Mouse (Mus musculus): ENCODE results near the gene Fam241b. TPM values are rescaled to one million over a fixed set of nuclear protein-coding genes. Genes with fewer than 3 reads are reported as not detected.

The Fam241b gene
- polyA plus RNA-seq, 1 experiment from 2014 or later, result 30.6 TPM

GRCm38 (mm10) chr10:62089486-62089885 is 54.2 kb downstream of the Fam241b start:
- H3K4me1 ChIP-seq (replicated peaks; ENCODE audit: control insufficient read depth, insufficient read depth), result no peaks in the 10 kb centered on the region
- TF ChIP-seq EP300 (optimal IDR thresholded peaks at IDR 0.05) (no peak), CTCF (IDR thresholded peaks at IDR 0.05; ENCODE audit: low read depth) (no peak)
- H3K9ac ChIP-seq (ENCODE audit: low read length), result no peak overlapping the region

GRCm38 (mm10) chr10:62089071-62089470 is 54.6 kb downstream of the Fam241b start:
- no peaks in the 10 kb centered on the region for H3K4me1 ChIP-seq (replicated peaks; ENCODE audit: control insufficient read depth, insufficient read depth)
- no peaks in the 10 kb centered on the region for H3K27me3 ChIP-seq (ENCODE audit: control insufficient read depth, insufficient read depth, low read length)
- no peak overlapping the region for H3K9ac ChIP-seq (ENCODE audit: low read length)
- TF ChIP-seq CTCF (IDR thresholded peaks at IDR 0.05; ENCODE audit: low read depth) (no peak), EP300 (optimal IDR thresholded peaks at IDR 0.05) (no peak)
- ATAC-seq (ENCODE audit: low FRiP score, low TSS enrichment) (no peak), DNase-seq (ENCODE audit: low spot score) (no peak)
- no peaks in the 10 kb centered on the region for H3K9me3 ChIP-seq (ENCODE audit: control insufficient read depth, low read length)
- H3K27ac ChIP-seq (replicated peaks), result no peak overlapping the region
- no peak overlapping the region for H3K4me3 ChIP-seq (ENCODE audit: low read depth, low read length)
- H3K4me2 ChIP-seq (replicated peaks; ENCODE audit: low read depth), result no peak overlapping the region
- H3K36me3 ChIP-seq (ENCODE audit: control insufficient read depth, insufficient read depth, low read length), result no peaks in the 10 kb centered on the region
- WGBS, result 59% methylated on average over 7 of the region's 7 CpGs

More at GRCm38 (mm10) chr10:62089486-62089885, 54.2 kb downstream of the Fam241b start:
- Histone ChIP-seq H3K4me2 (replicated peaks; ENCODE audit: low read depth) (no peak overlapping the region), H3K27ac (replicated peaks) (no peak overlapping the region), H3K27me3 (ENCODE audit: control insufficient read depth, insufficient read depth, low read length) (no peaks in the 10 kb centered on the region), H3K36me3 (ENCODE audit: control insufficient read depth, insufficient read depth, low read length) (no peaks in the 10 kb centered on the region), H3K4me3 (ENCODE audit: low read depth, low read length) (no peak overlapping the region), H3K9me3 (ENCODE audit: control insufficient read depth, low read length) (no peaks in the 10 kb centered on the region)
- DNase-seq (ENCODE audit: low spot score) (no peak), ATAC-seq (ENCODE audit: low FRiP score, low TSS enrichment) (no peak)

GRCm38 (mm10) chr10:62088411-62088810 is 55.3 kb downstream of the Fam241b start:
- Histone ChIP-seq H3K9ac (ENCODE audit: low read length) (no peak overlapping the region), H3K4me1 (replicated peaks; ENCODE audit: control insufficient read depth, insufficient read depth) (no peaks in the 10 kb centered on the region), H3K36me3 (ENCODE audit: control insufficient read depth, insufficient read depth, low read length) (no peaks in the 10 kb centered on the region), H3K27ac (replicated peaks) (no peak overlapping the region), H3K4me3 (ENCODE audit: low read depth, low read length) (no peak overlapping the region), H3K9me3 (ENCODE audit: control insufficient read depth, low read length) (no peaks in the 10 kb centered on the region), H3K4me2 (replicated peaks; ENCODE audit: low read depth) (no peak overlapping the region), H3K27me3 (ENCODE audit: control insufficient read depth, insufficient read depth, low read length) (no peaks in the 10 kb centered on the region)
- no peak for TF ChIP-seq CTCF (IDR thresholded peaks at IDR 0.05; ENCODE audit: low read depth)
- ATAC-seq (ENCODE audit: low FRiP score, low TSS enrichment) (no peak), DNase-seq (ENCODE audit: low spot score) (no peak)
- 77% methylated on average over 5 of the region's 5 CpGs for WGBS

- ATAC-seq (ENCODE audit: low FRiP score, low TSS enrichment) (no peak), DNase-seq (ENCODE audit: low spot score) (no peak)
- no peak overlapping the region for H3K4me2 ChIP-seq (replicated peaks; ENCODE audit: low read depth)
- TF ChIP-seq EP300 (optimal IDR thresholded peaks at IDR 0.05), result no peak
- no peak for TF ChIP-seq CTCF (IDR thresholded peaks at IDR 0.05; ENCODE audit: low read depth)
- H3K27me3 ChIP-seq (ENCODE audit: control insufficient read depth, insufficient read depth, low read length), result no peaks in the 10 kb centered on the region
- no peaks in the 10 kb centered on the region for H3K36me3 ChIP-seq (ENCODE audit: control insufficient read depth, insufficient read depth, low read length)
- 88% methylated on average over 5 of the region's 5 CpGs for WGBS
- H3K4me1 ChIP-seq (replicated peaks; ENCODE audit: control insufficient read depth, insufficient read depth), result no peaks in the 10 kb centered on the region
- H3K9me3 ChIP-seq (ENCODE audit: control insufficient read depth, low read length), result no peaks in the 10 kb centered on the region
- no peak overlapping the region for H3K9ac ChIP-seq (ENCODE audit: low read length)
- H3K27ac ChIP-seq (replicated peaks), result no peak overlapping the region
- no peak overlapping the region for H3K4me3 ChIP-seq (ENCODE audit: low read depth, low read length)
These were observed 56.9 kb downstream of the Fam241b start for GRCm38 (mm10) chr10:62086826-62087225.

GRCm38 (mm10) chr10:62086044-62086443 is 57.7 kb downstream of the Fam241b start:
- Histone ChIP-seq H3K9me3 (ENCODE audit: control insufficient read depth, low read length) (no peaks in the 10 kb centered on the region), H3K36me3 (ENCODE audit: control insufficient read depth, insufficient read depth, low read length) (no peaks in the 10 kb centered on the region), H3K4me2 (replicated peaks; ENCODE audit: low read depth) (no peak overlapping the region), H3K4me3 (ENCODE audit: low read depth, low read length) (no peak overlapping the region), H3K4me1 (replicated peaks; ENCODE audit: control insufficient read depth, insufficient read depth) (no peaks in the 10 kb centered on the region), H3K27me3 (ENCODE audit: control insufficient read depth, insufficient read depth, low read length) (no peaks in the 10 kb centered on the region), H3K9ac (ENCODE audit: low read length) (no peak overlapping the region), H3K27ac (replicated peaks) (no peak overlapping the region)
- WGBS, result 39% methylated on average over 2 of the region's 2 CpGs
- ATAC-seq (ENCODE audit: low FRiP score, low TSS enrichment) (no peak), DNase-seq (ENCODE audit: low spot score) (no peak)
- TF ChIP-seq CTCF (IDR thresholded peaks at IDR 0.05; ENCODE audit: low read depth) (no peak), EP300 (optimal IDR thresholded peaks at IDR 0.05) (no peak)

GRCm38 (mm10) chr10:62076248-62077134 is 67.2 kb downstream of the Fam241b start:
- Histone ChIP-seq H3K4me3 (ENCODE audit: low read depth, low read length) (no peak overlapping the region), H3K9ac (ENCODE audit: low read length) (no peak overlapping the region), H3K4me2 (replicated peaks; ENCODE audit: low read depth) (no peak overlapping the region), H3K27me3 (ENCODE audit: control insufficient read depth, insufficient read depth, low read length) (no peaks in the 10 kb centered on the region), H3K4me1 (replicated peaks; ENCODE audit: control insufficient read depth, insufficient read depth) (no peaks in the 10 kb centered on the region), H3K36me3 (ENCODE audit: control insufficient read depth, insufficient read depth, low read length) (no peaks in the 10 kb centered on the region), H3K27ac (replicated peaks) (0 out of 2 replicates have a peak overlapping the region, but pooled peaks have one; percentile 18), H3K9me3 (ENCODE audit: control insufficient read depth, low read length) (no peaks in the 10 kb centered on the region)
- no peak for DNase-seq (ENCODE audit: low spot score)
- 28% methylated on average over 11 of the region's 11 CpGs for WGBS
- peak; percentile 55 for ATAC-seq (ENCODE audit: low FRiP score, low TSS enrichment)
- no peak for TF ChIP-seq EP300 (optimal IDR thresholded peaks at IDR 0.05)
- TF ChIP-seq CTCF (IDR thresholded peaks at IDR 0.05; ENCODE audit: low read depth), result no peak

All from stomach, postnatal 0 days (tissue).